Mouse (Mus musculus) spleen, adult 2 months (tissue): ENCODE measurements around the gene Ptpn21. TPM values are rescaled to one million over a fixed set of nuclear protein-coding genes. Genes with fewer than 3 reads are reported as not detected.

ENCODE experiments used
- DNase-seq, 2 experiments: peaks; one replicate each; pipeline versions ENCODE4 v3.0.0 to v3.0.0-alpha.2; 2012 to 2021; ENCODE audit warnings: low spot score in 2 of 2, low read depth in 1 of 2
- H3K27ac ChIP-seq: fragments of 200-500 bp; 2 replicates; pipeline ENCODE4 v1.5.1; 2012; ENCODE audit warnings: low read length, inconsistent platforms; ENCODE audit not compliant: insufficient read depth
- H3K27me3 ChIP-seq: fragments of 200-500 bp; 2 replicates; pipeline ENCODE4 v1.6.1; 2012; ENCODE audit warnings: mild to moderate bottlenecking, moderate library complexity, low read length, inconsistent platforms; ENCODE audit not compliant: control insufficient read depth, insufficient read depth
- H3K36me3 ChIP-seq: fragments of 200-500 bp; 2 replicates; pipeline ENCODE4 v1.6.1; 2012; ENCODE audit warnings: mild to moderate bottlenecking, low read length, inconsistent platforms; ENCODE audit not compliant: control insufficient read depth, insufficient read depth
- H3K4me1 ChIP-seq: fragments of 200-500 bp; 2 replicates; pipeline ENCODE4 v1.6.1; 2011; ENCODE audit warnings: inconsistent platforms; ENCODE audit not compliant: control insufficient read depth, insufficient read depth, insufficient read length
- H3K4me3 ChIP-seq: fragments of 200-500 bp; 2 replicates; pipeline ENCODE4 v1.5.1; 2011; ENCODE audit warnings: mild to moderate bottlenecking, inconsistent platforms; ENCODE audit not compliant: insufficient read depth, insufficient read length; ENCODE audit errors: extremely low read depth
- CTCF ChIP-seq: fragments of 200-500 bp; IDR thresholded peaks from 2 replicates; pipeline ENCODE4 v1.5.1; 2011; ENCODE audit warnings: mild to moderate bottlenecking, inconsistent platforms; ENCODE audit not compliant: insufficient read depth, insufficient read length, insufficient replicate concordance; ENCODE audit errors: extremely low read depth
- POLR2A ChIP-seq: fragments of 200-500 bp; IDR thresholded peaks from 2 replicates; pipeline ENCODE4 v1.6.1; 2011; ENCODE audit warnings: low read depth, low read length, inconsistent platforms
- WGBS: fragments of 180-500 bp; shearing (Covaris S2); methylation state at CpG from one replicate; pipeline ENCODE4 v1.1.7; 2018; 5-methylcytosine and 5-hydroxymethylcytosine counted together
- polyA plus RNA-seq: library from polyadenylated mRNA; depleted of rRNA; stranded (reverse); fragments of >200 nt; gene quantifications from 2 replicates; pipeline ENCODE4 v1.2.3, GENCODE M21; 2012

Gene Ptpn21
- polyA plus RNA-seq, 1 experiment = 6.6 TPM

DNA sequence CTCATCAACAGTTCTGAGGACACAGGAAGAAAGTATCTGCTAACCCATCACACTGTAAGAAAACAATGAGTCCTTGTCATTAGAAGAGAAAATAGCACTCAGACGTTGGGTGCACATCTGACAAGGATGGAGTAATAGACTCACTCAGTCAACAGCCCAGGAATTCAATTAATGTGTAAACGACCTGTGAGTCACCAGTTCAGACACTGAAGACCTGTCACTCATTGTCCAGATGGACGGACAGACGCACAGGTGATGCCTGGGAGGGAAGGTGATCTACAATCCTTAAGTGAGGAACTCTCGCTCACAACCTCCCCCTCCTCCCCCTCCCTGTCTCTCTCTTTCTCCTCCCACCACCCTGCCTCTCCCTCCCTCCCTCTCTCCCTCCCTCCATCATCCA is 12.2 kb downstream of the Ptpn21 start:
- Histone ChIP-seq H3K4me1 (no peaks in the 10 kb centered on the region), H3K36me3 (no peaks in the 10 kb centered on the region), H3K27me3 (no peaks in the 10 kb centered on the region), H3K4me3 (no peak overlapping the region), H3K27ac (no peak overlapping the region)
- TF ChIP-seq CTCF (no peak), POLR2A (no peak)
- 89% methylated on average over 5 of the region's 5 CpGs for WGBS
- DNase-seq = no peak

DNA sequence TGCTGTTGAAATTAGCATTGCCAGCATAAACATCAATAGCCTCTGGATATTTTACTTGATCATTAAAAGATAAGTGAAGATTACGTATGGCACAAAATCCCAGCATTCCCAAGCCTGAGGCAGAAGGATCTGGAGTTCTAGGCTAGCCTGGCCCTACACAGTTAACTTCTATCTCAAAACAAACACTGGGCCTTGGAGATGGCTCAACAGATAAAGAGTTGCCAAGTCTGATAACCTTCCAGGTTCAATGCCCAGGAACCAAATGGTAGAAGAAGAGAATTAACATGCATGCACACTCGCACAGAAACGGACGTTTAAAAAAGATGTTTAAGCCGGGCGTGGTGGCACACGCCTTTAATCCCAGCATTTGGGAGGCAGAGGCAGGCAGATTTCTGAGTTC is 13.0 kb downstream of the Ptpn21 start:
- TF ChIP-seq POLR2A (no peak), CTCF (no peak)
- Histone ChIP-seq H3K27ac (no peak overlapping the region), H3K4me1 (no peaks in the 10 kb centered on the region), H3K27me3 (no peaks in the 10 kb centered on the region), H3K4me3 (no peak overlapping the region), H3K36me3 (no peaks in the 10 kb centered on the region)
- no peak for DNase-seq
- 96% methylated on average over 7 of the region's 7 CpGs for WGBS

DNA sequence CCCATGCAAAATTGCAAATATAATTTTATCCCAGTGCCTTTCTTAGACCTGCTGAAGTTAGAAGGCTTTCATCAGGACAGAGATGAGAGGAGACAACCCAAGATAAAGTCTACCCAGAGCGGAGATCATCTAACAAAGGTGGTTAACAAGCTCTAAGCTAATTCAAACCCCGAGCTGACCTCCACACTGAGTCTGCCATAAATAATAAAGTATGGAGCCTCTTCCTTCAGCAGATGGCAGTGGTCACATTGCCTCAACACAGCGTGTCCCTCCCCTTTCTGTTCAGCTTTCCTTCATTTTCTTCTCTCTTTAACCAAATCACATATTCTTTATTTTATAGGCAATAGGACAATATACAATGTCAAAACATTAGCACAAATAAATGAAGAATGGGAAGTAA is 16.2 kb downstream of the Ptpn21 start:
- H3K27me3 ChIP-seq = no peaks in the 10 kb centered on the region
- no peak overlapping the region for H3K4me3 ChIP-seq
- no peak overlapping the region for H3K27ac ChIP-seq
- 81% methylated on average over 3 of the region's 3 CpGs for WGBS
- TF ChIP-seq POLR2A = no peak
- TF ChIP-seq CTCF = no peak
- no peak for DNase-seq
- H3K4me1 ChIP-seq = no peaks in the 10 kb centered on the region
- no peaks in the 10 kb centered on the region for H3K36me3 ChIP-seq

DNA sequence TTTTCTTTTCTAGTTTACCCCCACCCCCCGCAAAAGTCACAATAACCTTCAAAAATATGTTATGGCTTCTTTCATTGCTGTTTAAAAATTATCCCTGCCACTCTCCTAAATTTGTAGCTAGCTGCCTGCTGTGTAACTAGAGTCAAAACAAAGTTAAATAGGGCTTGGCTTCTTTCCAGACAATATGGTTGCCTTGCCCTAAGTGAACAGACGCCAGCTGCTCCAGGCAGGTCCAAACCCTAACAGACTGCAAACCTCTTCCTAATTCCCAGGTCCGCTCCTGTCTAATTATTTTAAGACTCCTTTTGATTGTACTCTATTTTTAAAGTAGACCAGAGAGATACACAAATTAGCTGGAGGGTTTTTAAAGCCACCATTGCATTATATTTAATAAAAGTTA is 16.6 kb downstream of the Ptpn21 start:
- no peak for DNase-seq
- H3K4me1 ChIP-seq = no peaks in the 10 kb centered on the region
- no peak for TF ChIP-seq CTCF
- TF ChIP-seq POLR2A = no peak
- no peaks in the 10 kb centered on the region for H3K36me3 ChIP-seq
- WGBS = 81% methylated on average over 3 of the region's 3 CpGs
- H3K4me3 ChIP-seq = no peak overlapping the region
- H3K27ac ChIP-seq = no peak overlapping the region
- no peaks in the 10 kb centered on the region for H3K27me3 ChIP-seq

DNA sequence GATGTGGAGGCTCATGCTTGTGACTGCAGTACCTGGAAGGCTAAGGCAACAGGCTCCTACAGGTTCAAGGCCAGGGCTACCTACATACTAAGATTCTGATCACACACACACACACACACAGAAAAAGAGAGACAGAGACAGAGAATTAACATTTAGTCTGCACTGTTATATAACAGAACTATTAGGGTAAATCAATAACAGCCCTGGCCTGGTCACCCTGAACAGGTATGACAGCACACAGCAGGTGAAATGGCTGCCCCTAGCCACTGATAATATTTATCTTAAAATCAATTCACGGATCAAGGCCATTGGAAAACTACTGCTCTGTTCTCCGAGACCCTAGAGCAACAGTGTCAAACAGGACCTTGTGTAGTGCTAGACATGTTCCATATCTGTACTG is 21.1 kb downstream of the Ptpn21 start:
- 88% methylated on average over 2 of the region's 2 CpGs for WGBS
- TF ChIP-seq POLR2A = no peak
- no peak for TF ChIP-seq CTCF
- no peak overlapping the region for H3K27ac ChIP-seq
- H3K4me3 ChIP-seq = no peak overlapping the region
- H3K27me3 ChIP-seq = no peaks in the 10 kb centered on the region
- DNase-seq = no peak
- H3K36me3 ChIP-seq = no peaks in the 10 kb centered on the region
- no peaks in the 10 kb centered on the region for H3K4me1 ChIP-seq

DNA sequence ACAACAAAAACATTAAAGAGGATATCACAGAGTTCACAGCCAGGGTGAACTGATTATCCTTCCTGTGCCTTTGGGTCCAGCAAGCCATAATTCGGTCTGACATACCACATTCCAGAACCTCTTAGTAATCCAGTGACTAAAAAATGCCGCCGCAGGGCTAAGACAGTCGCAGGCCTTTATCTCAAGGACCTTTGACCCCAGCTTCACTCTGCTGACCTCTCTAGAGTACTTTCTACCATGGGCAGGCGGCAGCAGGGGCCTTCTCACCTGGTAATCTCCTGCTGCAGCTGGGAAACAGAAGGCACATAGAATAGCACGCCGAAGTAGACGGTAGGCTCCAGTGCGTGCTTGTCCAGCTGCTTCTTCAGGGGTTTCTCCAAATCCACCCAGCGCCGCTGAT is 22.4 kb downstream of the Ptpn21 start:
- TF ChIP-seq CTCF (no peak), POLR2A (no peak)
- Histone ChIP-seq H3K27ac (no peak overlapping the region), H3K4me3 (no peak overlapping the region), H3K4me1 (no peaks in the 10 kb centered on the region), H3K27me3 (no peaks in the 10 kb centered on the region), H3K36me3 (no peaks in the 10 kb centered on the region)
- DNase-seq = no peak
- 89% methylated on average over 11 of the region's 11 CpGs for whole genome bisulfite sequencing

DNA sequence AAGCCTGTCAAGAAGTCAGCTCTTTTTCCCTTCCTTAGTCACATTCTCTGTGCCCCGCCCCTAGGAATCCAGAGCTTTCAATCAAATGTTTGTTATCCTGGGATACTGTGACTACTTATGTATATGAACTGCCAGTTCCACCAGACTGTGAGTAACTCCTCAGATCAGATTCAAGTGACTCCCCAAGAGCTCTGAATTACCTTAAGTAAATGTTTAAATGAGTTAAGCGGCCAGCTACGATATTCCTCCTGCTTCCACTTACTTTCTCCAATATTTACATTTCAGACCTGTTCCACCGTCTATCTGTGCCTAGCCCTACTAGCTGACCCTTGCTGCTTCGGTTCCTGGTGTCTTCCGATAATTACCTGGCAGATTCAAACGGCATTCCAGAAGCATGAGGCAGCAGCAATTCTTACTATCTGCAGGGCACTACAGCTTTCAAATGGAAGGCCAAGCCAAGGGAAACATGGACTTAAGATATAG is 23.5 kb downstream of the Ptpn21 start:
- WGBS = 88% methylated on average over 7 of the region's 7 CpGs
- H3K4me1 ChIP-seq = no peaks in the 10 kb centered on the region

More for the DNA sequence above, 23.5 kb downstream of the Ptpn21 start:
- no peak overlapping the region for H3K27ac ChIP-seq
- H3K36me3 ChIP-seq = no peaks in the 10 kb centered on the region
- TF ChIP-seq POLR2A (no peak), CTCF (no peak)
- H3K4me3 ChIP-seq = no peak overlapping the region
- no peak for DNase-seq
- H3K27me3 ChIP-seq = no peaks in the 10 kb centered on the region
